Mouse (Mus musculus) CD4-positive, CD25-positive, alpha-beta regulatory T cell, adult 4 months (primary cell): ENCODE measurements around the gene Arhgef6. TPM values are rescaled to one million over a fixed set of nuclear protein-coding genes. Genes with fewer than 3 reads are reported as not detected.
A peak's percentile ranks its signal among the peaks of the same experiment; 100 is the strongest.

ENCODE experiments used
- ATAC-seq: one replicate; pipeline ENCODE4 v1.8.0; 2017
- polyA plus RNA-seq, 2 experiments: library from polyadenylated mRNA; unstranded; fragments of 100-300 nt; shearing (Covaris generic); gene quantifications; one replicate each; pipeline ENCODE4 v1.2.1; 2017

Gene Arhgef6
- polyA plus RNA-seq, 2 experiments from 2014 or later: 80.3 to 107 TPM

- no peak for ATAC-seq
Observed at GRCm38 (mm10) chrX:57303188-57303878, 35.2 kb downstream of the Arhgef6 start.

GRCm38 (mm10) chrX:57298946-57299345 is 39.6 kb downstream of the Arhgef6 start:
- no peak for ATAC-seq

DNA sequence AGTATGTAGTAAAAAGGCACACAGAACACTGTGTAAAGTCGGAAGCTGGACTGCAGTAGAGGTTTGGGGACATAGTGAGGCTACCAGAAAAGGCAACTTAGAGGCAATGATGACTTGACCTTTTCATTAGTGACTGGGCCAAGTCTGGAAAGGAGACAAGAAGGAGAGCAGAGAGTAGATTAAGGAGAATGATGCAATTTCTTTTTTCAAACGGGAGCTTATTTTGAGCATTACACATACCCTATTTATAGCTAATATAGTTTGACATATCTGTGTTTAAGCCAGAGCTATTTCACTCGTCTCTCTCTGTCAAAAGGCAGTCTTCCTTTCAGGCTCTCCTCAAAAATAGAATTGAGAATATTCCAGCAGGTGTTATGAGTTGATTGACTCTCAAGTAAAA is 50.1 kb downstream of the Arhgef6 start:
- no peak for ATAC-seq

- ATAC-seq: no peak
Observed at GRCm38 (mm10) chrX:57286281-57286680, 52.2 kb downstream of the Arhgef6 start.

DNA sequence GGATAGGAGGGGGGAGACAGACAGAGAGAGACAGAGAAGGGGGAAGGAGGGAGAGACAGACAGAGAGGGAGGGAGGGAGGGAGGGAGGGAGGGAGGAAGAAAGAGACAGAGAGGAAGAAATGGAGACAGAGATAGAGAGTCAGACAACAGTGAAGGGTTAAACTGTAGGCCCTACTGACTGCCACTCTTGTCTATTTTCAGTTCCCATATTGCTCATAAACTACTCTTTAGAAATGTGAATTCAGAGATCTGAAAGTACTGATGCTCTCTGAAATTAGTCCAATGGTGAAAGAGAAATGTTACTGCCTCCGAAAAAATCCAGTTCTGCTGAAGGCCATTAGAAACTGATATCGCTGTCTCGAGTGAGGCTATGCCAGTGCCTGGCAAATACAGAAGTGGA is 56.3 kb downstream of the Arhgef6 start:
- no peak for ATAC-seq

DNA sequence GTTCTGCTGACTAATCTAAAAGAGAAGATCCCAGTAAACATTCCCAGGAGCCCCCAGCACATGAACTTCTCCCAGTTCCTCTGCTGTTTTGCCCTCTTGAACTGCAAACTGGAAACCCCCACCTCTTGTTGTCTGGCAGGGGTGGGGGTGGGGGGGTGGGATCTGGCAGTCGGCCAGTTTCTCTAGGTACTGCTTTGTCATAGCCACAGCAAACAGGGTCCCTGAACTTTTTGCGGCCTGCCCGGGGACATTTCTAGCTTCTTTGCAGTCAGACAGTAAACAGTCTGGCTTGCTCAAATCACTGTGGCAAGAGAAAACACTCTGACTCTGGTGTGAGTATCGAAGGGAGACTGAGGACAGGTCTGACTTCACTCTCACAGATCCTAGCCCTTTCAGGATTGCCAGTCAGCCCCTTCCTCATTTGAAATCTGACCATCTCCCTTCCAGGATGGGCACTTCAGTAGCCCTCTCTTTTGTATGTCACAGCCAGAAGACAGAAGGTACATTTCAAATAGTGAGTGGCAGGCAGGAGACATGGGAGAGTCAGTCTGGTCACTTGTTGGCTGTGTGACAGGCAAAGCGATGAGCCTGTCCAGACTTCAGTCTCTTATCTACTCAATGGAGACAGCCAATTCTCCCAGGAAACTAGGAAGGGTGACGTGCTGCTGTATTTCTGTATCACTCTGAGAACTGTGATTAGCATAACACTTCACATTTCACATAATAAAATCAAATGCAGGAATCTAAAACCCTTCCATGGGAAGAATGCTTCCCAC is 60.8 kb downstream of the Arhgef6 start:
- ATAC-seq: no peak

DNA sequence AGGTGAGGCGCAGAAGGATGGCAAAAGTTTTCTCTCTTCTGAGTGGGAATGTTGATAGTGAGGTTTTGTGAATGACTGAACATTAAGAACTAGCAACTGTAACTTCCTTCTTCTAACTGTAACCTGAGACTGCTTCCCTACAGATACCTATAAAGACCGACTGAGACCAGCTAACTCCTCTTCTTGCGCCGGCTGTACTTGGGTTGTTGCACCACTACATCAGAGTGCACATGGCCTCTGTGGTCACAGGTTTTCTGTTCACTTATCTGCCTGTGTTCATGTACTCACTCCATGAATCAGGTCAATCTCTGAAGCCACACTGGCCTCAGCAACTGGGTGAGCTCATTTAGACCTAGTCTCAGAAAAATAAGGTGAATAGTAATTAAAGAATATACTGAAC is 75.0 kb downstream of the Arhgef6 start:
- no peak for ATAC-seq

- ATAC-seq: peak; percentile 96
Observed at GRCm38 (mm10) chrX:57260744-57261143, 77.8 kb downstream of the Arhgef6 start.

DNA sequence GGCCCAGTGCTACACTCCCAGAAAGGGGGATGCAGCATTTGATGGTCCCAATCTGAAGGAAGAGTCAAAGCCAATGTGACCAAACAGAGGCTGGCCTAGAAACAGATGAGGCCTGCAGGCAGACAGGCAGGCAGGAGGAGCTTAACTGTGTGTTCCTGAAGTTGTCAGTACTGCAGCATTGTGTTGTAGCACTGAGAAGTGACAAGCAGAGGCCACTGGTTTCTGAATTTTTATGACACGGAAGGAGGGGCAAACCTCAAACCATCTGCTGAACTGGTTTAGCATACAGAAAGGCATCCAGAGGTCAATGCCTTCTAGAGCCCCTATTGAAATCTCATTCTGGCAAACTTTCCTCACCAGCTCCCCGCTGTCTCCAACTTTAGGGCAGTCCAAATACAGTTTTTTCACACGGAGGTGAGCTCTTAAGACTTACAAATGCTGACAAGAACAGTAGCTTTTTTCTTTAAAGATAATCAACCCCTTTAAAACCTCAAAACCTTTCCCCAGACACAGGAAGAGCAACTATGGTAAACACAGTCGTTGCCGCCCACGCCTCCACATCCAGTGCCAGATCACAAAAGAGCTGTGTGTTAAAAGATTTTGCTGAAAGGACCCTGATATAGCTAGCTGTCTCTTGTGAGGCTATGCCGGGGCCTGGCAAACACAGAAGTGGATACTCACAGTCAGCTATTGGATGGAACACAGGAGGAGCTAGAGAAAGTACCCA is 85.0 kb downstream of the Arhgef6 start:
- ATAC-seq: peak; percentile 88

DNA sequence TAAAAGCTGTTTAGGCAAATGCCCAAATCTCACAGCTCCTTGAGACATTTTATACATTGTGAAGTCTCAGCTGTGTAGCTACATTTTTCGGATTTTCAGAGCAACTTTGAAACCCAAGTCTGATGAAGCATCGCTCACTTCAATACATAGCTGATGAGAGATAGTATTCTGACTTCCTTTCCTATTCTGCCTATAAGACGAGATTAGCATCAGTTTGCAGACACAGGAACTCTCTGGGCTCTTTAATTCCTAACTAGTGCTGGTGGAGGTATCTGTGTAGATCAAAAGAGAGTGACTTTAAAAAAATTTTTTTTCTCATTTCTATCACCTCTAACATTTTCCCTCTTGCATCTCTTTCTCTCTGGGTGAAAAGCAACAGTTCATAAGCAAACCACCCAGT is 100.0 kb downstream of the Arhgef6 start:
- ATAC-seq: peak; percentile 54

DNA sequence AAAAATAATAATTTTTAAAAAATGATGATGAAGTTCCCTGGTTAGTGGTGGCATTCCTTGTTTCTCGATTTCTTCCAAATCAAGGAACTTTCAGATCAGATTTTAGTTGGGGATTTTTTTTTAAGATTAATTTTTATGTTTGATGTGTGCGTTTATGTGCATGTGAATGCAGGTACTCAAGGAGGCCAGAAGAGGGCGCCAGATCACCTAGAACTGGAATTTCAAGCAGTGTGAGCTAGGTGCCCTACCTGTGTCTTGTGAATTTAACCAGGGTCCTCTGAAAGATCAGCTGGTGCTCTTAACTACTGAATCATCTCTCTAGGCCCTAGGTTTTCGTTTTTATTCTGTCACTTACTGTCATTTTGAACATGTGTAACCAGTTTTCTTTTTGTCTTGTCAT is 102.5 kb downstream of the Arhgef6 start:
- no peak for ATAC-seq

- no peak for ATAC-seq
Observed at GRCm38 (mm10) chrX:57233596-57233995, 104.9 kb downstream of the Arhgef6 start.

GRCm38 (mm10) chrX:57228178-57228577 is 110.4 kb downstream of the Arhgef6 start:
- ATAC-seq: peak; percentile 95

DNA sequence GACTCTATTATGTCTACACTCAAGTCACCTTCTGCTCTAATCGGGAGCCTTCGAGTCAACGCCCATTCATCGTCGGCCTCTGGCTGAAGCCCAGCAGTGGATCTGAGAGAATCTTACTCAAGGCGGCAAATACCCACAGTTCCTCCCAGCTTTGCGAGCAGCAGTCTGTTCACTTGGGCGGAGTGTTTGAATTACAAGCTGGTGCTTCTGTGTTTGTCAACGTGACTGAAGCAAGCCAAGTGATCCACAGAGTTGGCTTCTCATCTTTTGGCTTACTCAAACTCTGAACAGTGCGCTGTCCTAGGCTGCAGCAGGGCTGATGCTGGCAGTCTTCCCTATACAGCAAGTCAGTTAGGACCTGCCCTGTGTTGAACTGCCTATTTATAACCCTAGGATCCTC is 115.2 kb downstream of the Arhgef6 start:
- no peak for ATAC-seq

DNA sequence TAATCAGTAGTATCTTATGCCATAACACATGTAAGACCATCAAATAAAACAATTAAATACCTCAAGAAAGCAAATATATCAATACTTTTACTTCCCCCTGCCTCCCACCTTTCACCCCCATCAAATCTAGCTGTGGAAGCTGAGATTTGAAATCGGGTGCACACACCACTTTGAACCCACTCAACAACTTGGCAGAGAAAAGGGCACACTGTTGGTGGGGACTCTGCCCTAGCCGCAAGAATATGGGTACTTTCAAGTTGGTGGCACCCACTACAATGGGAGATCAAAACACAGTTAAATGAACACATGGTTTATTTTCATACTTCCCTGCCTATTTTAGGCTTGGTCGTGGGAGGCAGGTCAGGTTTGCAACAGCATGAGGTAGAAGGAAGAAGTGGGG is 116.6 kb downstream of the Arhgef6 start:
- peak; percentile 48 for ATAC-seq

GRCm38 (mm10) chrX:57219563-57219962 is 119.0 kb downstream of the Arhgef6 start:
- peak; percentile 66 for ATAC-seq

GRCm38 (mm10) chrX:57216271-57216670 is 122.3 kb downstream of the Arhgef6 start:
- ATAC-seq: peak; percentile 16

DNA sequence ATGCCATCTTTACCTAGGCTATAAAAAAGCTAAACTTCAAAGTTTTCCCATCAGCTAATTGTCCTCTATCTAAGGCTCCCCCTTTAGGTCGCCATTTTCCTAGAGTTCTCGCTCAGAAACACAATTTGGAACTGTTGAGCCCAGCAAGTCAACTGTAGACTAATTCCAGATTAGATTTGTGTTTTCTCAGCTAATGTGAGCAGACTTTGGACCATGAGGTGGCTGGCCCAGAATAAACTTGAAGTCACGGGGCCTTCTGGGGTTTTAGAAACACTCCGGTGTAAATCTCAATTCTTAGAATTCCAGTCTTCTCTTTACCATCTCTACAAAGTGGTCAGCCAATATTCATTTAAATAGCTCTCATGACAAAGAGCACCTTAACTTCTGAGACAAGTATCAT is 123.0 kb downstream of the Arhgef6 start:
- ATAC-seq: no peak

- ATAC-seq: no peak
Observed at GRCm38 (mm10) chrX:57212862-57213261, 125.7 kb downstream of the Arhgef6 start.

GRCm38 (mm10) chrX:57211876-57212275 is 126.7 kb downstream of the Arhgef6 start, which contains the start of gene Cd40lg:
Cd40lg (plus strand) TSS chrX:57212143.
- ATAC-seq: peak; percentile 50

DNA sequence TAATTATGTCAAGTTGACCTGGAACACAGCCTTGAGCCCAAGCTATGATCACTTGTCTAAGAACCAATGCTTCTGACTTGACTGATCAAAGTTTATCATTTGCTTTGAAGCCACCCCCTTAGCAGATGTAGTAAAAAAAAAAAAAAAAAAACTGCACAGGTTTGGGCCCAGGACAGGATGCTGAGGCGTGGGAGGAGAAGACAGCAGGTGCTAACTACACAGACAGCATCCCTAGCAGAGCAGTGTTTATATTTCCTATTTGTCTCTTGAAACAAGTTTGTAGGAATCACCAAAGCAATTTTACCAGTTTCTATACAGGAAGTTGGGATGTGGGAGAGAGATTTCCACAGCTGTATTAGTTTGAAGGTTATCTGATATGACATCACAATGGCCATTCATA is 127.9 kb downstream of the Arhgef6 start:
- ATAC-seq: peak; percentile 79

DNA sequence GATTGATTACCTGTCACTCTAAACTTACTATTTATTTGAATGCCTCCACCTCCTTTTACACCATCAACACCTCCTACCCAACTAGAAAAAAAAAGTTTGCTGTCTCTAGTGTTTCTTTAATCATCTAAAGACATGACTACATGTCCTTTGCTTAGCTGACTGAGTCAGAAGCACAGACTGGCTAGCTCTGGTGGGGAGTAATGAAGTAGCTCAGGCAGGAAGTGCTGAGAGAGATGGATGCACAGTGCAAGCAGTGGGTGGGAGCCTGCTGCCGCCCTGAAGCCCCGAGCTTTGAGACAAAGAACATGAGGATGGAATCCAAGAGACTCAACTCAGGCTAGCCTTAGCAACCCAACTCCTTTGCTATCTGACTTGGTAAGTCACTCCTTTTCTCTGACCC is 138.1 kb downstream of the Arhgef6 start:
- ATAC-seq: peak; percentile 47

DNA sequence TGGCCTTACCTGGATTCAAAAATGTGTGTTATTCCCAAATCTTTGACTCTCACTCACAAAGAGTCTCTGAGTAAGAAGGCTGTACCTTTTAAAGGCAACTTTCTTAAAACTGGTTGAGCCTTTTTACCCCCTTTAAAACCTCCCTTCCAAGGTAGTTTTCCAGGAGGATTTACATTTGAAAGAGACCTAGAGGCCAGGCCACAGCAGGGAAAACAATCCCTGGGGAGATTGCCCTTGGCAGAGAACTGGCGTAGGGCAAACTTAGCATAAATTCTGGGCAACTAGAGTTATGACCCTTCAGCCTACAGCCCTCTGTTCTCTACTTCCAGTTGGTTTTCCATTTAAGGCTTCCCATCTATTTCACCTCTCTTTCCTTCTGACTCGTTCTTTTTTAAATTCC is 140.5 kb downstream of the Arhgef6 start:
- no peak for ATAC-seq
